Mouse (Mus musculus): ENCODE results near the gene Dtx1. TPM values are rescaled to one million over a fixed set of nuclear protein-coding genes. Genes with fewer than 3 reads are reported as not detected.

Gene Dtx1
- polyA plus RNA-seq, 1 experiment: 89.7 TPM

DNA sequence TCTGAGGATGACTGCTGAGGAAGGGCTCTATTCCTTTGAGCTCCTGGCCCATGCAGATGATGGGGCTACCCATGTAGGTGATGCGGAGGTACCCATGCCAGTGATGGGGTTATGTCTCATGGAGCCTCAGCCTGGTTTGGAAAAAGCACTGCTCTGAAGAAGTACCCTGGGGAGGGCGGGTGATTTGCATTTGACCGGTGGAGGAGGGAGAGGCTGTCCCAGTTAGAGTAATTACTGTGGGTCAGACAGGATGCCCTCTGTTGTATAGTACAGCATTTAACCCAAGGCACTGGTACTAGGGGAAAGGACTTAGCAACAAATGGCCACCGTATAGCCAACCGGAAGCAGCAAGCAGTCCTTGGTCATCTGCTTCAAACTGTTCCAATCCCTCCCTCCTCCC, 76.9 kb downstream of the Dtx1 start:
- Histone ChIP-seq H3K4me3 (ENCODE audit: insufficient read depth, low read length) (no peak overlapping the region), H3K4me1 (ENCODE audit: control insufficient read depth, insufficient read depth, low read length) (peaks cover 2% of the 10 kb centered on the region; the same call in 1 of the 2 replicates), H3K27ac (ENCODE audit: insufficient read depth, low read length) (no peak overlapping the region)
- no peak for TF ChIP-seq POLR2A (IDR thresholded peaks at IDR 0.05; ENCODE audit: extremely low read depth, insufficient read depth, low read length)
- no peak for TF ChIP-seq CTCF (IDR thresholded peaks at IDR 0.05; ENCODE audit: extremely low read depth, insufficient read depth, low read length)

DNA sequence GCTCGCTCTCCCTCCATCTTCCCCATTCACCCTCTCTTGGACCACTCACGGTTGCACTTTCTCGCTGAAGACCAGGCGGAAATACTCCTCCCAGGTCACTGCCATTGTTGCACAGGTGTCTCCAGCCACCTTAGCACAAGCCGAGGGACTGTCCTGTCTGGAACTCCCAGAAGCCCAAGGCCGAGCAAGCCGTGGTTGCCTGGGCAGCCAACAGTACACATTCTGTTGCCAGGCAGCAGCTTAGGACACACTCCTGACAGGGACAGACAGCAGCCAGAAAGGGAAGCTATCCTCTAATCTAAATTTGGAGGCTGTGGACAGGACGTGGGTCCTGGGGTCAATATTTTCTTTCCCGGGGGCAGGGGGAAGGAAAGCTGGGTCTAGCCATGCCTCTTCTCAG, 77.6 kb downstream of the Dtx1 start, which contains the start of gene Cfap73:
TSS of gene Cfap73 (minus strand) at position 105 of the 400 bp plus-strand sequence.
- TF ChIP-seq POLR2A (IDR thresholded peaks at IDR 0.05; ENCODE audit: extremely low read depth, insufficient read depth, low read length) (no peak), CTCF (IDR thresholded peaks at IDR 0.05; ENCODE audit: extremely low read depth, insufficient read depth, low read length) (no peak)
- Histone ChIP-seq H3K4me3 (ENCODE audit: insufficient read depth, low read length) (no peak within 1 kb of the TSS), H3K4me1 (ENCODE audit: control insufficient read depth, insufficient read depth, low read length) (peaks cover 2% of the 10 kb centered on the region; the same call in 1 of the 2 replicates), H3K27ac (ENCODE audit: insufficient read depth, low read length) (no peak within 1 kb of the TSS)

DNA sequence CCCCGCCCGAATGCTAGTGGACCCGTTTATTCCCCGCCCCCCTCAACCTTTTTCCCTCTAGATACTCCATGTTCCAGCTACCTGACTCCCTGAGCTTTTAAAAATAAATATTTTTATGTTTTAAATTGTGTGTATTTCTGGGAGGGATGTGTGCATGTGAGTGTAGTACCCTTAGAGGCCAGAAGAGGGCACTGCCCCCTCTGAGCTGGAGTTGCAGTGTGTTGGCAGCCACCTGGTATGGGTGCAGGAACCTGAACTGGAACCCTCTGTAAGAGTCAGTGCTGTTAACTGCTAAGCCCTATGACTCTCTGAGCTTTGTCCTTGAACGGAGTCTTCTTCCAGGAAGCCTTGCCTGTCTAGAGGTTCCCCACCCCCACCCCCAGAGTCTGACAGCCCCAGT, 79.8 kb downstream of the Dtx1 start:
- H3K27ac ChIP-seq (ENCODE audit: insufficient read depth, low read length): no peak overlapping the region
- no peak overlapping the region for H3K4me3 ChIP-seq (ENCODE audit: insufficient read depth, low read length)
- TF ChIP-seq CTCF (IDR thresholded peaks at IDR 0.05; ENCODE audit: extremely low read depth, insufficient read depth, low read length) (no peak), POLR2A (IDR thresholded peaks at IDR 0.05; ENCODE audit: extremely low read depth, insufficient read depth, low read length) (no peak)
- peaks cover 2% of the 10 kb centered on the region; the same call in 1 of the 2 replicates for H3K4me1 ChIP-seq (ENCODE audit: control insufficient read depth, insufficient read depth, low read length)

- TF ChIP-seq POLR2A (IDR thresholded peaks at IDR 0.05; ENCODE audit: extremely low read depth, insufficient read depth, low read length) (no peak), CTCF (IDR thresholded peaks at IDR 0.05; ENCODE audit: extremely low read depth, insufficient read depth, low read length) (no peak)
- Histone ChIP-seq H3K27ac (ENCODE audit: insufficient read depth, low read length) (no peak overlapping the region), H3K4me1 (ENCODE audit: control insufficient read depth, insufficient read depth, low read length) (no peaks in the 10 kb centered on the region; the same call in 1 of the 2 replicates), H3K4me3 (ENCODE audit: insufficient read depth, low read length) (no peak overlapping the region)
These were observed 80.6 kb downstream of the Dtx1 start for GRCm38 (mm10) chr5:120631128-120631527.

Other genes with a start within 250 kb of the Dtx1 start
- 8.1 and 8.2 TPM in 2 replicates for gene Sdsl, start 239.1 kb downstream of the Dtx1 start, polyA plus RNA-seq (2012; rRNA removed)
- 0.21 and 0.64 TPM in 2 replicates for gene Sds, start 235.4 kb downstream of the Dtx1 start, polyA plus RNA-seq (2012; rRNA removed)
- gene Plbd2, start 208.3 kb downstream of the Dtx1 start, polyA plus RNA-seq (2012; rRNA removed): 53.3 and 54.7 TPM in 2 replicates
- gene Slc8b1, start 200.8 kb downstream of the Dtx1 start, polyA plus RNA-seq (2012; rRNA removed): 6.3 and 6.6 TPM in 2 replicates
- 37.9 and 40.0 TPM in 2 replicates for gene Tpcn1, start 123.3 kb downstream of the Dtx1 start, polyA plus RNA-seq (2012; rRNA removed)
- gene Iqcd, start 122.9 kb downstream of the Dtx1 start, polyA plus RNA-seq (2012; rRNA removed): 1.5 and 2.5 TPM in 2 replicates
- 39.6 and 40.8 TPM in 2 replicates for gene Rita1, start 99.3 kb downstream of the Dtx1 start, polyA plus RNA-seq (2012; rRNA removed)
- gene Ddx54, start 99.2 kb downstream of the Dtx1 start, polyA plus RNA-seq (2012; rRNA removed): 30.3 and 31.0 TPM in 2 replicates
- gene Cfap73, start 77.7 kb downstream of the Dtx1 start, polyA plus RNA-seq (2012; rRNA removed): 0.10 and 0.19 TPM in 2 replicates
- gene Rasal1, start 63.1 kb downstream of the Dtx1 start, polyA plus RNA-seq (2012; rRNA removed): 88.7 and 99.4 TPM in 2 replicates
- 0.73 and 0.87 TPM in 2 replicates for gene Oas2, start 37.9 kb upstream of the Dtx1 start, polyA plus RNA-seq (2012; rRNA removed)
- gene Oas3, start 65.7 kb upstream of the Dtx1 start, polyA plus RNA-seq (2012; rRNA removed): 0.04 and 0.13 TPM in 2 replicates
- not detected in 2 replicates for gene Oas1e, start 83.6 kb upstream of the Dtx1 start, polyA plus RNA-seq (2012; rRNA removed)
- 2.3 TPM in 2 replicates for gene Oas1c, start 100.6 kb upstream of the Dtx1 start, polyA plus RNA-seq (2012; rRNA removed)
- gene Oas1f, start 135.4 kb upstream of the Dtx1 start, polyA plus RNA-seq (2012; rRNA removed): not detected in 2 replicates
- gene Oas1h, start 149.5 kb upstream of the Dtx1 start, polyA plus RNA-seq (2012; rRNA removed): not detected in 2 replicates
- gene Oas1g, start 175.7 kb upstream of the Dtx1 start, polyA plus RNA-seq (2012; rRNA removed): 0.46 and 0.49 TPM in 2 replicates
- gene Oas1a, start 195.6 kb upstream of the Dtx1 start, polyA plus RNA-seq (2012; rRNA removed): 1.8 and 2.2 TPM in 2 replicates
- not detected in 2 replicates for gene Oas1d, start 202.6 kb upstream of the Dtx1 start, polyA plus RNA-seq (2012; rRNA removed)

All from cortical plate, adult 2 months (tissue).